Mouse (Mus musculus) cortical plate, adult 2 months (tissue): Measurements from ENCODE around the gene Fgf15.

ENCODE experiments used
- CTCF ChIP-seq: fragments of 200-500 bp; IDR thresholded peaks from 2 replicates; pipeline ENCODE4 v1.5.1; 2011; ENCODE audit warnings: mild to moderate bottlenecking, control low read depth, low read length; ENCODE audit not compliant: insufficient read depth; ENCODE audit errors: extremely low read depth
- POLR2A ChIP-seq: fragments of 200-500 bp; IDR thresholded peaks from 2 replicates; pipeline ENCODE4 v1.6.1; 2011; ENCODE audit warnings: mild to moderate bottlenecking, low read length, control low read depth; ENCODE audit not compliant: insufficient read depth; ENCODE audit errors: extremely low read depth

- TF ChIP-seq CTCF (no peak), POLR2A (no peak)
Measured at GRCm38 (mm10) chr7:144887672-144888071, 8.7 kb upstream of the Fgf15 start.
